Mouse (Mus musculus): ENCODE measurements around the gene Abca1.

Abca1 gene

GRCm38 (mm10) chr4:53062301-53063008 is 97.2 kb downstream of the Abca1 start:
- H3K4me1 ChIP-seq (replicated peaks; ENCODE audit: low read depth, low read length) = no peaks in the 10 kb centered on the region
- no peak overlapping the region for H3K4me3 ChIP-seq (replicated peaks; ENCODE audit: low read length)
- no peak for TF ChIP-seq NANOG (IDR thresholded peaks at IDR 0.05; ENCODE audit: borderline replicate concordance, low read length)
- TF ChIP-seq CTCF (conservative IDR thresholded peaks at IDR 0.05; ENCODE audit: low read length) = no peak
- TF ChIP-seq POU5F1 (IDR thresholded peaks at IDR 0.05; ENCODE audit: borderline replicate concordance, low read length) = no peak
- peaks cover 48% of the 10 kb centered on the region for H3K36me3 ChIP-seq (ENCODE audit: insufficient read depth, low read length)
- H3K27me3 ChIP-seq (ENCODE audit: insufficient read depth, low read length) = no peaks in the 10 kb centered on the region
- H3K9me3 ChIP-seq (ENCODE audit: low read length) = peaks cover 8% of the 10 kb centered on the region

- Histone ChIP-seq H3K27me3 (ENCODE audit: insufficient read depth, low read length) (no peaks in the 10 kb centered on the region), H3K4me1 (replicated peaks; ENCODE audit: low read depth, low read length) (peaks cover 7% of the 10 kb centered on the region), H3K9me3 (ENCODE audit: low read length) (no peaks in the 10 kb centered on the region), H3K4me3 (replicated peaks; ENCODE audit: low read length) (no peak overlapping the region), H3K36me3 (ENCODE audit: insufficient read depth, low read length) (peaks cover 48% of the 10 kb centered on the region)
- TF ChIP-seq POU5F1 (IDR thresholded peaks at IDR 0.05; ENCODE audit: borderline replicate concordance, low read length) = no peak
- TF ChIP-seq CTCF (conservative IDR thresholded peaks at IDR 0.05; ENCODE audit: low read length) = no peak
- no peak for TF ChIP-seq NANOG (IDR thresholded peaks at IDR 0.05; ENCODE audit: borderline replicate concordance, low read length)
Measured at GRCm38 (mm10) chr4:53046238-53047022, 113.3 kb downstream of the Abca1 start.

DNA sequence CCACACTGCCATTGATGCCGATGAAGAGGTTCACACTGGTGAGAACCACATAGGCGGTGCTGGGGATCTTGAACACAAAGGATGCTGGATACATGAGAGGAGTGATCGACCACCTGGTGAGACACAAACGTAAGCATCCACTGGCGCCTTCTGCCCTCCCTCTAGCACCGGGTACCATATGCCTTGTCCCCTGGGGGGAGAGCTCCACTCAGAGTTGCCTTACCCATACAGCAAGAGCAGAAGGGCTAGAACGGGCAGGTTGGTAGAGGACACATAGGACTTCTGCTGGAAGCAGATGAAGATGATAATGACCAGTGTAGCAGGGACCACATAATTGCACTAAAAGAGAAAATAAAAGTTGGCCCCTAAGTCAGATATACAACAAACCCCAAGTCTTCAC is 113.9 kb downstream of the Abca1 start:
- TF ChIP-seq CTCF (conservative IDR thresholded peaks at IDR 0.05; ENCODE audit: low read length) = no peak
- TF ChIP-seq POU5F1 (IDR thresholded peaks at IDR 0.05; ENCODE audit: borderline replicate concordance, low read length) = no peak
- no peak for TF ChIP-seq NANOG (IDR thresholded peaks at IDR 0.05; ENCODE audit: borderline replicate concordance, low read length)
- H3K4me1 ChIP-seq (replicated peaks; ENCODE audit: low read depth, low read length) = peaks cover 7% of the 10 kb centered on the region
- H3K9me3 ChIP-seq (ENCODE audit: low read length) = no peaks in the 10 kb centered on the region
- H3K36me3 ChIP-seq (ENCODE audit: insufficient read depth, low read length) = peaks cover 54% of the 10 kb centered on the region
- H3K4me3 ChIP-seq (replicated peaks; ENCODE audit: low read length) = no peak overlapping the region
- H3K27me3 ChIP-seq (ENCODE audit: insufficient read depth, low read length) = no peaks in the 10 kb centered on the region

GRCm38 (mm10) chr4:53043819-53044218 is 115.9 kb downstream of the Abca1 start:
- Histone ChIP-seq H3K36me3 (ENCODE audit: insufficient read depth, low read length) (peaks cover 53% of the 10 kb centered on the region), H3K9me3 (ENCODE audit: low read length) (no peaks in the 10 kb centered on the region), H3K27me3 (ENCODE audit: insufficient read depth, low read length) (no peaks in the 10 kb centered on the region), H3K4me3 (replicated peaks; ENCODE audit: low read length) (no peak overlapping the region), H3K4me1 (replicated peaks; ENCODE audit: low read depth, low read length) (peaks cover 7% of the 10 kb centered on the region)
- TF ChIP-seq CTCF (conservative IDR thresholded peaks at IDR 0.05; ENCODE audit: low read length) = no peak

DNA sequence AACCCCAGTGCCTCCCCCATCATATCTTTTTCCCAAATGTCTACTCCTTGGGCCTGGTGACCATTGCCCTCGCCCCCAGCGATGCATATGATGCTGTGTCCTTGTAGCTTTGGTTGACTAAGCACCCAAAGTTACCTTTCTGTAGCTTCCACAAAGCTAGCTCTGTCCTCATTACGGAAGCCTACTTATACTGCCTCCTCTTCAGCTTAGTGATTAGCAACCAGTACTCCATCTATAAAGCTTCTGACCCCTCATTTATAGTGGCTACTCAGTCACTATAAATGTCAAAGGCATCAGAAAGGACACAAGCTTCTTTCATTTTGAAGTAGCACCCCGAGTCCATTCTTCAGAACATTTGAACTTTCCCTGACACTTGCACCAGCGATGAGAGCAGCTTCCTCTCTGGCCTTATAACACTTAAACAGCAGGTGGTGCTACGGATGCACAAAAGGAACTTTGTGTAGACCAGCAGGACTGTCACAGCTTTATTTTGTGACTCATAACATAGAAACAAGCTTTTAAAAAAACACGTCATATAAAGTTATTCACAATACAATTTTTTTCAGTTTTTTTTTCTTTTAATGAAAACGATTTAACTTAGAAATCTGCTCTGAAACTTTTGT is 129.3 kb downstream of the Abca1 start:
- Histone ChIP-seq H3K4me1 (replicated peaks; ENCODE audit: low read depth, low read length) (peaks cover 3% of the 10 kb centered on the region; the same call in 1 of the 2 replicates), H3K9me3 (ENCODE audit: low read length) (no peaks in the 10 kb centered on the region), H3K4me3 (replicated peaks; ENCODE audit: low read length) (no peak overlapping the region), H3K36me3 (ENCODE audit: insufficient read depth, low read length) (peaks cover 25% of the 10 kb centered on the region), H3K27me3 (ENCODE audit: insufficient read depth, low read length) (no peaks in the 10 kb centered on the region)
- no peak for TF ChIP-seq CTCF (conservative IDR thresholded peaks at IDR 0.05; ENCODE audit: low read length)
- no peak for TF ChIP-seq POU5F1 (IDR thresholded peaks at IDR 0.05; ENCODE audit: borderline replicate concordance, low read length)
- no peak for TF ChIP-seq NANOG (IDR thresholded peaks at IDR 0.05; ENCODE audit: borderline replicate concordance, low read length)

- Histone ChIP-seq H3K4me1 (replicated peaks; ENCODE audit: low read depth, low read length) (peaks cover 3% of the 10 kb centered on the region; the same call in 1 of the 2 replicates), H3K27me3 (ENCODE audit: insufficient read depth, low read length) (no peaks in the 10 kb centered on the region), H3K36me3 (ENCODE audit: insufficient read depth, low read length) (peaks cover 10% of the 10 kb centered on the region), H3K9me3 (ENCODE audit: low read length) (no peaks in the 10 kb centered on the region), H3K4me3 (replicated peaks; ENCODE audit: low read length) (no peak overlapping the region)
- no peak for TF ChIP-seq POU5F1 (IDR thresholded peaks at IDR 0.05; ENCODE audit: borderline replicate concordance, low read length)
- no peak for TF ChIP-seq NANOG (IDR thresholded peaks at IDR 0.05; ENCODE audit: borderline replicate concordance, low read length)
- TF ChIP-seq CTCF (conservative IDR thresholded peaks at IDR 0.05; ENCODE audit: low read length) = no peak
Measured at GRCm38 (mm10) chr4:53027811-53028210, 131.9 kb downstream of the Abca1 start.

- TF ChIP-seq POU5F1 (IDR thresholded peaks at IDR 0.05; ENCODE audit: borderline replicate concordance, low read length) = no peak
- no peak for TF ChIP-seq CTCF (conservative IDR thresholded peaks at IDR 0.05; ENCODE audit: low read length)
- TF ChIP-seq NANOG (IDR thresholded peaks at IDR 0.05; ENCODE audit: borderline replicate concordance, low read length) = no peak
- H3K4me3 ChIP-seq (replicated peaks; ENCODE audit: low read length) = no peak overlapping the region
- no peaks in the 10 kb centered on the region for H3K27me3 ChIP-seq (ENCODE audit: insufficient read depth, low read length)
Measured at GRCm38 (mm10) chr4:53024397-53024796, 135.3 kb downstream of the Abca1 start.

DNA sequence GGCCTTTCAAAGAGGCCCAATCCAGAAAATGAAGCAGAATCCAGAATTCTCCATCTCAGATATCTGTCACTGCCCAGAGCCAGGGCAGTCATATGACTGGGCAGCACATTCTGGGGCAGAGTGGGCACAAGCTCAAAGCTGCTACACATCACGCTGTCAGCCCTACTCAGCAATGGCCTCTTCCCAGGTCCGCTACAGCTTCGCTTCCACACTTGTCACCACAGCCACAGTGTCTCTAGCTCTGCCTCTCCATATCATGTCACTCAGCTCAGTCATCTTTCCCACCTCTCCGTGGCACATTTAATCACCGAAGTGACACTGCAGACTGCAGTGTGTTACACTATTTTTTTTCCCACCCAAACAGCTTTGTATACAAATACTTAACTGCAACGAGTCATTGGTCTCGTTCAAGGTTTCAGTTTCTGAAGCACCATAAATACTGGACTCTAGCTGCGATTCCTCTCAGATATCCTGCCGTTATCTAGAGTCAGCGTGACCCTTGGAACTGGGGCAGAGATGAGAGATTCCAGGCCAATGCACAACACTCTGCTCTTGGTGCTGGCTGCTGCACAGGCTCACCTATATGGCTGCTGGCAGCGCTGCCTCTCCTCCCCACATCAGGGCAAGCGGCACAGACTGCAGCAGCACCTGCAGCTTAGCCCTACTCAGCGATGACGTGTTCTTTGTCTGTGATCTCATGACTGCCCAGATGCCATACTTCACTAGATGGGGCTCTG is 136.3 kb downstream of the Abca1 start:
- H3K4me1 ChIP-seq (replicated peaks; ENCODE audit: low read depth, low read length) = no peaks in the 10 kb centered on the region
- H3K36me3 ChIP-seq (ENCODE audit: insufficient read depth, low read length) = peaks cover 43% of the 10 kb centered on the region
- TF ChIP-seq POU5F1 (IDR thresholded peaks at IDR 0.05; ENCODE audit: borderline replicate concordance, low read length) (no peak), NANOG (IDR thresholded peaks at IDR 0.05; ENCODE audit: borderline replicate concordance, low read length) (no peak), CTCF (conservative IDR thresholded peaks at IDR 0.05; ENCODE audit: low read length) (no peak)
- H3K27me3 ChIP-seq (ENCODE audit: insufficient read depth, low read length) = no peaks in the 10 kb centered on the region
- H3K9me3 ChIP-seq (ENCODE audit: low read length) = 0 out of 2 replicates have a peak, but pooled peaks cover under 1% of the 10 kb centered on the region
- no peak overlapping the region for H3K4me3 ChIP-seq (replicated peaks; ENCODE audit: low read length)

More at GRCm38 (mm10) chr4:53024397-53024796, 135.3 kb downstream of the Abca1 start:
- H3K9me3 ChIP-seq (ENCODE audit: low read length) = no peaks in the 10 kb centered on the region
- H3K4me1 ChIP-seq (replicated peaks; ENCODE audit: low read depth, low read length) = peaks cover 3% of the 10 kb centered on the region; the same call in 1 of the 2 replicates
- peaks cover 36% of the 10 kb centered on the region for H3K36me3 ChIP-seq (ENCODE audit: insufficient read depth, low read length)

Measured in E14TG2a.4 (cell line).